Mouse (Mus musculus) CH12.LX (cell line): ENCODE measurements at regions not wholly inside any gene's neighbourhood (a gene's known extent, or its start where the extent isn't known, plus 50 kb on each side); places are given as distances from the start of the nearest gene placed in this dataset.
A peak's percentile ranks its signal among the peaks of the same experiment; 100 is the strongest.

Source experiments
- DNase-seq: peaks from one replicate; pipeline ENCODE4 v3.0.0-alpha.2; 2013; ENCODE audit errors: extremely low read depth
- H3K27ac ChIP-seq: 2 replicates; pipeline ENCODE4 v1.5.1; 2012; ENCODE audit warnings: low read depth, mild to moderate bottlenecking, control low read depth, moderate library complexity; ENCODE audit not compliant: insufficient read depth
- H3K27me3 ChIP-seq: replicated peaks from 2 replicates; pipeline ENCODE3; 2012; ENCODE audit warnings: inconsistent platforms
- H3K36me3 ChIP-seq, 2 experiments: replicated peaks in 1 of 2; 2 replicates each; pipeline versions ENCODE3 to v1.6.1; 2012; ENCODE audit warnings: inconsistent platforms in 1 of 2, low read length in 1 of 2, mild to moderate bottlenecking in 1 of 2, mixed read lengths in 1 of 2, moderate library complexity in 1 of 2; ENCODE audit not compliant: control insufficient read depth in 1 of 2, insufficient read depth in 1 of 2
- H3K4me1 ChIP-seq, 2 experiments: 2 replicates each; pipeline ENCODE4 v1.6.1; 2012; ENCODE audit warnings: inconsistent platforms in 1 of 2, moderate library complexity in 1 of 2; ENCODE audit not compliant: insufficient read depth in 2 of 2, control insufficient read depth in 1 of 2
- H3K4me2 ChIP-seq: 2 replicates; pipeline ENCODE4 v1.6.1; 2012; ENCODE audit warnings: low read depth, mild to moderate bottlenecking, control low read depth; ENCODE audit not compliant: poor library complexity, insufficient read depth, severe bottlenecking
- H3K4me3 ChIP-seq, 3 experiments: fragments of 150-350 bp in 1 of 3; sonication (generic) in 1 of 3; replicated peaks in 1 of 3; 2 replicates each; pipeline versions ENCODE3 to v1.5.1; 2011 to 2012; ENCODE audit warnings: low read depth in 2 of 3, low read length in 2 of 3, mild to moderate bottlenecking in 2 of 3, moderate library complexity in 2 of 3, control low read depth in 1 of 3, improper control_type of control experiment in 1 of 3, inconsistent platforms in 1 of 3, mixed read lengths in 1 of 3; ENCODE audit not compliant: poor library complexity in 1 of 3
- H3K79me2 ChIP-seq: replicated peaks from 2 replicates; pipeline ENCODE4 v1.6.1; 2012; ENCODE audit warnings: mild to moderate bottlenecking, moderate library complexity; ENCODE audit not compliant: control insufficient read depth, poor library complexity, insufficient read depth, severe bottlenecking; ENCODE audit errors: extremely low read depth
- H3K9ac ChIP-seq: 2 replicates; pipeline ENCODE4 v1.6.1; 2012; ENCODE audit warnings: low read depth, mild to moderate bottlenecking, control low read depth, moderate library complexity; ENCODE audit not compliant: insufficient read depth
- H3K9me3 ChIP-seq: replicated peaks from 2 replicates; pipeline ENCODE3; 2012; ENCODE audit warnings: low read length, inconsistent platforms, mixed read lengths
- BHLHE40 ChIP-seq: IDR thresholded peaks from 2 replicates; pipeline ENCODE4 v1.6.1; 2011; ENCODE audit warnings: mild to moderate bottlenecking, low read depth, low read length, improper control_type of control experiment
- CHD1 ChIP-seq: IDR thresholded peaks from 2 replicates; pipeline ENCODE4 v1.6.1; 2012; ENCODE audit warnings: low read depth, low read length, improper control_type of control experiment, inconsistent platforms
- CTCF ChIP-seq, 2 experiments: IDR thresholded peaks in 1 of 2; conservative IDR thresholded peaks in 1 of 2; 2 replicates each; pipeline ENCODE4 v1.5.1; 2011 to 2012; ENCODE audit warnings: low read depth in 2 of 2, low read length in 2 of 2, improper control_type of control experiment in 1 of 2, inconsistent platforms in 1 of 2, mild to moderate bottlenecking in 1 of 2, moderate library complexity in 1 of 2
- ELF1 ChIP-seq: IDR thresholded peaks from 2 replicates; pipeline ENCODE4 v1.6.1; 2014; ENCODE audit warnings: low read depth, mild to moderate bottlenecking, inconsistent platforms, low read length, improper control_type of control experiment
- ETS1 ChIP-seq: conservative IDR thresholded peaks from 2 replicates; pipeline ENCODE4 v1.6.1; 2012; ENCODE audit warnings: low read depth, mild to moderate bottlenecking, inconsistent platforms, low read length, improper control_type of control experiment, moderate library complexity
- GABPA ChIP-seq: IDR thresholded peaks from 2 replicates; pipeline ENCODE4 v1.6.1; 2012; ENCODE audit warnings: low read depth, low read length, improper control_type of control experiment, inconsistent platforms; ENCODE audit not compliant: insufficient replicate concordance
- HCFC1 ChIP-seq: IDR thresholded peaks from 2 replicates; pipeline ENCODE4 v1.6.1; 2012; ENCODE audit warnings: low read depth, mild to moderate bottlenecking, inconsistent platforms, low read length, improper control_type of control experiment
- IRF4 ChIP-seq: IDR thresholded peaks from 2 replicates; pipeline ENCODE4 v1.6.1; 2014; ENCODE audit warnings: low read depth, mild to moderate bottlenecking, inconsistent platforms, low read length, improper control_type of control experiment
- JUN ChIP-seq: IDR thresholded peaks from 2 replicates; pipeline ENCODE4 v1.6.1; 2011; ENCODE audit warnings: low read depth, mild to moderate bottlenecking, low read length, improper control_type of control experiment, moderate library complexity; ENCODE audit not compliant: insufficient read depth
- JUND ChIP-seq: conservative IDR thresholded peaks from 2 replicates; pipeline ENCODE4 v1.6.1; 2011; ENCODE audit warnings: low read depth, low read length, improper control_type of control experiment
- MAFK ChIP-seq: IDR thresholded peaks from 2 replicates; pipeline ENCODE4 v1.6.1; 2011; ENCODE audit warnings: low read length, improper control_type of control experiment; ENCODE audit not compliant: insufficient replicate concordance
- MAX ChIP-seq: IDR thresholded peaks from 2 replicates; pipeline ENCODE4 v1.6.1; 2011; ENCODE audit warnings: low read length, improper control_type of control experiment
- MEF2A ChIP-seq: IDR thresholded peaks from 2 replicates; pipeline ENCODE4 v1.6.1; 2014; ENCODE audit warnings: low read depth, mild to moderate bottlenecking, inconsistent platforms, low read length, improper control_type of control experiment, borderline replicate concordance
- MXI1 ChIP-seq: IDR thresholded peaks from 2 replicates; pipeline ENCODE4 v1.6.1; 2011; ENCODE audit warnings: mild to moderate bottlenecking, low read depth, low read length, improper control_type of control experiment
- NELFE ChIP-seq: IDR thresholded peaks from 2 replicates; pipeline ENCODE4 v1.6.1; 2011; ENCODE audit warnings: low read depth, low read length, improper control_type of control experiment
- NRF1 ChIP-seq: IDR thresholded peaks from 2 replicates; pipeline ENCODE4 v1.6.1; 2014; ENCODE audit warnings: low read depth, mild to moderate bottlenecking, inconsistent platforms, low read length, improper control_type of control experiment, moderate library complexity
- POLR2A ChIP-seq: IDR thresholded peaks from 2 replicates; pipeline ENCODE4 v1.6.1; 2011; ENCODE audit warnings: low read depth, mild to moderate bottlenecking, improper control_type of control experiment, low read length
- RAD21 ChIP-seq: IDR thresholded peaks from 2 replicates; pipeline ENCODE4 v1.6.1; 2011; ENCODE audit warnings: low read depth, mild to moderate bottlenecking, low read length, improper control_type of control experiment, moderate library complexity
- SIN3A ChIP-seq: IDR thresholded peaks from 2 replicates; pipeline ENCODE4 v1.6.1; 2012; ENCODE audit warnings: low read length, improper control_type of control experiment, inconsistent platforms
- SMC3 ChIP-seq: IDR thresholded peaks from 2 replicates; pipeline ENCODE4 v1.6.1; 2011; ENCODE audit warnings: low read depth, low read length, improper control_type of control experiment
- TBP ChIP-seq: conservative IDR thresholded peaks from 2 replicates; pipeline ENCODE4 v1.6.1; 2011; ENCODE audit warnings: low read depth, low read length, improper control_type of control experiment
- TCF12 ChIP-seq: IDR thresholded peaks from 2 replicates; pipeline ENCODE4 v1.6.1; 2014; ENCODE audit warnings: low read depth, mild to moderate bottlenecking, inconsistent platforms, low read length, improper control_type of control experiment
- UBTF ChIP-seq: IDR thresholded peaks from 2 replicates; pipeline ENCODE4 v1.6.1; 2012; ENCODE audit warnings: low read depth, mild to moderate bottlenecking, inconsistent platforms, low read length, improper control_type of control experiment, moderate library complexity
- USF2 ChIP-seq: conservative IDR thresholded peaks from 2 replicates; pipeline ENCODE4 v1.6.1; 2011; ENCODE audit warnings: low read depth, low read length, improper control_type of control experiment
- ZC3H11A ChIP-seq: IDR thresholded peaks from 2 replicates; pipeline ENCODE4 v1.6.1; 2012; ENCODE audit warnings: low read depth, mild to moderate bottlenecking, inconsistent platforms, low read length, improper control_type of control experiment
- ZKSCAN1 ChIP-seq: IDR thresholded peaks from 2 replicates; pipeline ENCODE4 v1.6.1; 2012; ENCODE audit warnings: low read depth, inconsistent platforms, low read length, improper control_type of control experiment, borderline replicate concordance
- ZMIZ1 ChIP-seq: IDR thresholded peaks from 2 replicates; pipeline ENCODE4 v1.6.1; 2012; ENCODE audit warnings: low read depth, mild to moderate bottlenecking, inconsistent platforms, low read length, improper control_type of control experiment
- dilution Hi-C: fragments of 300-500 bp; cut with MboI; formaldehyde crosslinking; loops from 2 replicates; pipeline ENCODE4 v1.14.3; 2020; ENCODE audit warnings: low sequenced_read_pairs; ENCODE audit not compliant: extremely low pct_unique_long_range_greater_than_20kb, extremely low pct_ligation_motif_present
- in situ Hi-C: fragments of 300-500 bp; cut with MboI; formaldehyde crosslinking; loops from 3 replicates; pipeline ENCODE4 v1.14.3; 2019; ENCODE audit warnings: low sequenced_read_pairs, low pct_ligation_motif_present, low pct_unique_long_range_greater_than_20kb, mixed read lengths

DNA sequence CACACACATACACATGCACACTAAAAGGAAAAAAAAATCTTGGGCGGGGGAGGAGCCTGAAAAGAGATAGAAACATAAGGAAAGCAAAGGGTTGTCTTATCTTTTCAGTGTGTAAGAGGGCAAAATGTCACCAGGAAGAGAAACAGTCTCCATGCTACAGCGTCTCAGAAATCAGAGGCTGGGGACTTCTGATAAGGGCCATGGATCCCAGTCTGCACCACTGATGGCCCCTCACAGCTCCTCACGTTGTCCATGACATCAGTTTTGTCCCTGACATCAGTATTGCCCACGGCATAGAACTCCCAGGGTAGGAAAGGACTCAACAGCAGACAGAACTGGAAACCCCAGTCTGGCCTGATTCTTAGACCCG lies 135.0 kb downstream of the 2410131K14Rik start:
- in situ Hi-C loops, result no loop called here
- Histone ChIP-seq H3K4me3 (peak overlapping the region in 2 of 3 experiments; percentile 20 to 59), H3K9ac (no peak overlapping the region)

DNA sequence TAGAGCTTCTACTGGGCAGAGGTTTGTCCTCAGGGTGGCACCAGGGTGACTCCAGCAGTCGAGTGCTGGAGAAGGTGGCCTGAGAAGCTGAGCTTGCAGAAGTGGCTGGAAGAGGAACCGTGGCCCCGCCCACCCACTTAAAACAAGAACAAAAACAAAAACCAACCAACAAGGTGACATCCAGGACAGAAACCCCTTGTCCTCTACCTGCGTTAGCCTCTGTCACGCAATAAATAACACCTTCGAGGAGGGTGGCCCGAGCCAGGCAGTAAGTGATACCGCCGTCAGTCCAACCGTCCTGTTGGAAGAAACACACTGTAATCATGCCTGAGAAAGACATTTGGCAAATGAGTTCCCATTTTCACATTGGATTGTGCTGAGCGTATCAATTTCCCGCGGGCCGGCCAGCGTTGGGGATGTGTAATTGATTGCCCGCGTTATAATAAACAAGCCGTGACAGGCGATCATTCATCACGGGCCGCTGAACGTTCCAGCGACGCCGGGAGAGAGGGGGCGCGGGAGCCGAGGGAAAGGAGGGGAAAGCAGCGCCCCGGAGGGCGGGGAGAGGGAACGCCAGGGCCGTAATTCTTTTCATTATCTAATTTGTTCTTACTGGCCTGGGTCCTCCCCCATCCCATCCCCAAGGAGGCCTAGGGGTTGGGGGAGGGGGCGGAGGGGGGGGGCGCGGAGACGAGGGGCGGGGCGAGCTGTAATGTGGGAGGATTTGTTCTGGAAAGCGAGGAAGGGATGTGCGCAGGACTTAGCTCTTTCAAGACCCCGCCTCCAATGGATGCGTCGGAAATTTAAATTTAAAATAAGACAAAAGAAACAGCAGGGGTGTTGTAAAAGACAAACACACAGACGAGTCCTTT lies 135.6 kb downstream of the 2410131K14Rik start:
- Histone ChIP-seq H3K9me3 (no peaks in the 10 kb centered on the region), H3K79me2 (no peaks in the 10 kb centered on the region), H3K4me2 (peak overlapping the region; percentile 73), H3K9ac (peak overlapping the region; percentile 43), H3K27ac (peak overlapping the region; percentile 30), H3K4me1 (peaks cover 18 to 55% of the 10 kb centered on the region in 2 experiments), H3K36me3 (no peaks in the 10 kb centered on the region), H3K4me3 (peak overlapping the region; percentile 59 to 69 (median 62)), H3K27me3 (no peaks in the 10 kb centered on the region)
- DNase-seq, result peak; percentile 65
- dilution Hi-C loops (no loop called here), in situ Hi-C loops (no loop called here)
- TF ChIP-seq JUND (no peak), MEF2A (0 out of 2 replicates have a peak, but pooled peaks have one; percentile 14), MAFK (peak; percentile 89), MXI1 (peak; percentile 64), GABPA (no peak), CTCF (conservative IDR thresholded peaks at IDR 0.05 in 1 of 2, IDR thresholded peaks at IDR 0.05 in 1 of 2; ENCODE audit: low read depth in 2 of 2, low read length in 2 of 2) (peak in 1 of 2 experiments; percentile 55; a peak in 2 of 4 replicates), USF2 (no peak), RAD21 (peak; percentile 58), SMC3 (peak; percentile 66), CHD1 (0 out of 2 replicates have a peak, but pooled peaks have one; percentile 43), TCF12 (0 out of 2 replicates have a peak, but pooled peaks have one; percentile 20), ETS1 (peak; percentile 28; the same call in 1 of the 2 replicates), IRF4 (peak; percentile 36; the same call in 1 of the 2 replicates), NRF1 (peak; percentile 9; the same call in 1 of the 2 replicates), HCFC1 (no peak), BHLHE40 (0 out of 2 replicates have a peak, but pooled peaks have one; percentile 22), ZKSCAN1 (peak; percentile 60; the same call in 1 of the 2 replicates), NELFE (peak; percentile 33; the same call in 1 of the 2 replicates), UBTF (no peak), ELF1 (0 out of 2 replicates have a peak, but pooled peaks have one; percentile 15), SIN3A (peak; percentile 73), ZC3H11A (peak; percentile 18; the same call in 1 of the 2 replicates)

More for the DNA sequence above, 135.0 kb downstream of the 2410131K14Rik start:
- no peak overlapping the region for H3K27ac ChIP-seq
- dilution Hi-C loops, result no loop called here
- no peaks in the 10 kb centered on the region for H3K79me2 ChIP-seq
- no peak for TF ChIP-seq SMC3
- no peak for TF ChIP-seq POLR2A
- TF ChIP-seq MXI1, result no peak
- no peak for TF ChIP-seq MAFK
- TF ChIP-seq MAX, result no peak
- no peak for TF ChIP-seq ZC3H11A
- TF ChIP-seq HCFC1, result no peak
- TF ChIP-seq ZMIZ1, result no peak
- TF ChIP-seq NRF1, result no peak
- no peak for TF ChIP-seq JUN
- TF ChIP-seq TBP, result no peak
- H3K36me3 ChIP-seq, result no peaks in the 10 kb centered on the region
- peaks cover 18 to 61% of the 10 kb centered on the region in 2 experiments for H3K4me1 ChIP-seq
- no peaks in the 10 kb centered on the region for H3K9me3 ChIP-seq
- no peak overlapping the region for H3K4me2 ChIP-seq
- no peak for DNase-seq
- no peaks in the 10 kb centered on the region for H3K27me3 ChIP-seq
